Mouse (Mus musculus): ENCODE measurements at regions not wholly inside any gene's neighbourhood (a gene's known extent, or its start where the extent isn't known, plus 50 kb on each side); places are given as distances from the start of the nearest gene placed in this dataset.
"Not testable (repeated sequence)": the region's sequence is repeated elsewhere in the genome, so short reads cannot be mapped to it uniquely, and the experiment has no call there.

DNA sequence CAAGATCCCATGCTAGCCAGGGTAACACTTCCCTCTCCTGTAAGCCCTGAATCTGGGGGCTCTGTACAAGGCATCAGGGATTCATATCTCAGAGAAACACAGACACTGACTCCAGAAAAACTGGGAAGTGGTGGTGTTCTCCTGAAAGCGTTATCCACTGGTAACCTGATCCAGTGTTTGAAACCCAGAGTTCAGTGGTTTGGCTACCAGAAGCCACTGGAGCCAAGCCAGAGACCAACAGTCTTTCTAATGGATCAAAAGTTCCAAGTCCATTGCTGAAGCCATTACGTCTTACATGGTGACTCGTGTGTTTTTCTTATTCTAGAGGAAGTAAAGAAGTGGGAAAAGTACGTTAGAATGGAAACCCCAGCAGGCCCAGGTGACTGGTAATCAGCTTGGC, 125.6 kb downstream of the Dad1 start:
- TF ChIP-seq POLR2A (IDR thresholded peaks at IDR 0.05; ENCODE audit: borderline replicate concordance, extremely low read depth, low read depth, low read length) (no peak), CTCF (IDR thresholded peaks at IDR 0.05; ENCODE audit: insufficient read depth, low read length) (no peak)
- H3K4me1 ChIP-seq (ENCODE audit: control insufficient read depth, insufficient read depth, low read length) = no peaks in the 10 kb centered on the region
- 51% methylated on average over 4 of the region's 4 CpGs for WGBS
- DNase-seq = no peak
- H3K4me3 ChIP-seq (replicated peaks; ENCODE audit: extremely low read depth, low read depth, low read length) = no peak overlapping the region

DNA sequence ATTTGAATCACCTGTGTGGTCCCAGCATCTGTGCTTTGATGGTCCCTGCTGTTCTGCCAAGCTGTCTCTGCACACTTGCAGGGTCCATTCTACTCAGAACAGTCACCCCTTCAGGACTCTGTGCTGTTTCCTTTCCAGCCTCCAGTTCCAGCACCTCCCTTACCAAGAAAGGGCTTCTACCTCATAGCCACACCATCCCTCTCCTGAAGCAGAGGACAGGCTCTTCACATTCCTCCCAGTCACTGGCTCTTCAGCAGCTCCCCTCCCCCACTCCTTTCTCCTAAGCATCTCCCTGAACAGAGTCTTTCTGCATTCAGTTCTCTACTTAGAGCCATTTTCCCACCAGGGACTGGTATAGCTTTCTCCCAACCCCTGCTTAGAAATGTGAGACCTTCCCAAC, 128.4 kb downstream of the Dad1 start:
- no peak for DNase-seq

DNA sequence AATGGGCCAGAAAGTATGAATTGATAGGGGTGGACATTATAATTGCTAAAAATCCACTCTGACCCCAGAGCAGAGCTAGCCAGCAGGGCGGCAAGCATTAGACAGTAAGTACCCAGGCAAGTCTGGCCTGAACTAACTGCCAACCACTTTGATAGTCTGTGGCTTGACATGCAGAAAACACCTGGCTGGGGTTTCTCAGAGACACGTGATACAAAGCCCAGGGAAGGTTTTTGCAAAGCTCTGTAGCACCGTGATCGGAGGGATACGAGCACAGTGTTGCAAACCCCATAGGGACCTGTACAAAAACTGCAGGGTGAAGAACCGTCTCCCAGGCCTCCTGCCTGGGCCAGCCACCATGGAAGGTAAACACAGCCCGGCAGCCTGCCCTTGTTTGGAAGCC, 131.9 kb downstream of the Dad1 start:
- no peak for DNase-seq
- TF ChIP-seq CTCF (IDR thresholded peaks at IDR 0.05; ENCODE audit: insufficient read depth, low read length) = no peak
- TF ChIP-seq POLR2A (IDR thresholded peaks at IDR 0.05; ENCODE audit: borderline replicate concordance, extremely low read depth, low read depth, low read length) = no peak
- WGBS = 56% methylated on average over 7 of the region's 7 CpGs
- Histone ChIP-seq H3K4me1 (ENCODE audit: control insufficient read depth, insufficient read depth, low read length) (no peaks in the 10 kb centered on the region), H3K4me3 (replicated peaks; ENCODE audit: extremely low read depth, low read depth, low read length) (no peak overlapping the region)

More for the DNA sequence above, 128.4 kb downstream of the Dad1 start:
- TF ChIP-seq CTCF (IDR thresholded peaks at IDR 0.05; ENCODE audit: insufficient read depth, low read length) (no peak), POLR2A (IDR thresholded peaks at IDR 0.05; ENCODE audit: borderline replicate concordance, extremely low read depth, low read depth, low read length) (no peak)
- Histone ChIP-seq H3K4me3 (replicated peaks; ENCODE audit: extremely low read depth, low read depth, low read length) (no peak overlapping the region), H3K4me1 (ENCODE audit: control insufficient read depth, insufficient read depth, low read length) (no peaks in the 10 kb centered on the region)

DNA sequence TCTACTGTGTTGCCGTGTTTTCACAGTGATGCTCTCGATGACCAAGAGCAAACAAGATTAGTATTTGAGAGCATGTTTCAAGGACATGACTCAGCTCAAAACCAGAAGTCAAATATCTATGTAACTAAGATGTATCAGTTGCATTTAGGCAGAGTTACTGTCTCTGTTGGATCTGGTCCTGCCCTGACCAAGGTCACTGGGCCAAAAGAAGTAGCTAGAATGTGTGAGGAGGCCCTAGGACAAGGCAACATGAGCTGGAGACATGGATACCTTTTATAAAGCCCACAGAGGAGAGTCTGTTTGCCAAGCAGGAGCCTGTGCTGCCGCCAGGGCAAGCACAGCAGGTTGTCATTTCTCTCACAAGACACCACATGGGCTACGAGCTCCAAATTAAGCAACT, 132.6 kb downstream of the Dad1 start:
- DNase-seq = no peak
- Histone ChIP-seq H3K4me3 (replicated peaks; ENCODE audit: extremely low read depth, low read depth, low read length) (no peak overlapping the region), H3K4me1 (ENCODE audit: control insufficient read depth, insufficient read depth, low read length) (no peaks in the 10 kb centered on the region)
- 70% methylated on average over 4 of the region's 4 CpGs for WGBS
- TF ChIP-seq POLR2A (IDR thresholded peaks at IDR 0.05; ENCODE audit: borderline replicate concordance, extremely low read depth, low read depth, low read length) = no peak
- no peak for TF ChIP-seq CTCF (IDR thresholded peaks at IDR 0.05; ENCODE audit: insufficient read depth, low read length)

DNA sequence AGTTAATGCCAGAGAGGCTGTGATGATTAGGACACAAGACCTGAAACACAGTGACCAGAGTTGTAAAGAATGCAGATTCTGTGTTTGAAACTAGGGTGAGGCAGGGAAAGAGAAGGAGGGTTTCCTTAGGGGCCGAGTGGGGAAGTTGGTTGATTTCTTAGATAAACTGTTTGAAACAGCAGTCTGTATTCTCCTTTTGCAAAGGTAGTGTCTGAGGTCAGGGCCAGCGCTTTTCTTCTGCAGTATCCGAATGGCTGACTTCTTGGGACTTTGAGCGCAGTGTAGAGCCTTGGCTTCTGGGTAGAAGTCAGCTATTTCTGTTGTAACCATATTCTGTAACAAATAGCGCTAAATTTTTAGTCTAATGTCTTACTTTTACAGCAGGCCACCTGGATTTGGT, 133.7 kb downstream of the Dad1 start:
- no peak for TF ChIP-seq CTCF (IDR thresholded peaks at IDR 0.05; ENCODE audit: insufficient read depth, low read length)
- TF ChIP-seq POLR2A (IDR thresholded peaks at IDR 0.05; ENCODE audit: borderline replicate concordance, extremely low read depth, low read depth, low read length) = no peak
- Histone ChIP-seq H3K4me3 (replicated peaks; ENCODE audit: extremely low read depth, low read depth, low read length) (no peak overlapping the region), H3K4me1 (ENCODE audit: control insufficient read depth, insufficient read depth, low read length) (no peaks in the 10 kb centered on the region)
- DNase-seq = no peak
- WGBS = 89% methylated on average over 5 of the region's 5 CpGs

DNA sequence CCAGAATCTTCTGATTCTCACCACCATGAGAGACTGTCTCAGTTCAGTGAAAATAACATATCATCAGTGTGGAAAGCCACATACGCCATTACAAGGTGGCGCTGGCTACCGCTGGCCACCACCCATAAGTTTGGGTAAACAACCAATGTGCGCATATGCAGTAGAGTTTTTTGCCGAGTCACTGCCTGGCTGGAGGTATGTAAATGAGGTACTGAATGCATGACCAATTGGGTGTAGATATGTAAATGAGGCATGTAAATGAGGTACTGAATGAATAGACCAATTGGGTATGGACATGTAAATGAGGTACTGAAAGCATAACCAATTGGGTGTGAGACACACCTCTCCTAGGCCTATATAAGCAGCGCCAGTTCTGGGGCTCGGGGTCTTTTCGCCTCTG, 136.3 kb downstream of the Dad1 start:
- DNase-seq; H3K4me3 ChIP-seq (replicated peaks; ENCODE audit: extremely low read depth, low read depth, low read length); H3K4me1 ChIP-seq (ENCODE audit: control insufficient read depth, insufficient read depth, low read length): not testable (repeated sequence)
- 96% methylated on average over 8 of the region's 8 CpGs for WGBS

DNA sequence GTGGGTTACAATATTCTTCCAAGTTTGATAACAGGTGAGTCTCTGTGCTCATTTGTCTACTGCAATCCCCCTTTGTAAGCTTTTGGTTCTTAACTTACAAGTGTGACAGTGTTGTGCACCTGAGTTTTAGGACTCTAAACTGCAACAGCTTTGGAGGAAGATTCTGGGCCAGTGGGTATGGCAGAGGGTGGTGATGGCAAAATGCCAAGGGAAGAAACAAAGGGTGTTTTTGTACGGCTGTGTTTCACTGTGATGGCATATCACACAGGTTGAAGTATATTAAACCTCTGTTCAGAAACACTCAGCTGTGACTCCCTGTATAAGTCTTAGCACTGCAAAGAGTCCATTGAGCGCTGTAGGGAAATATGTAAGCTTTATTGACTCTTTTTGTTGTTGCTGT, 140.7 kb downstream of the Dad1 start:
- DNase-seq = no peak
- TF ChIP-seq POLR2A (IDR thresholded peaks at IDR 0.05; ENCODE audit: borderline replicate concordance, extremely low read depth, low read depth, low read length) = no peak
- TF ChIP-seq CTCF (IDR thresholded peaks at IDR 0.05; ENCODE audit: insufficient read depth, low read length) = no peak
- Histone ChIP-seq H3K4me3 (replicated peaks; ENCODE audit: extremely low read depth, low read depth, low read length) (no peak overlapping the region), H3K4me1 (ENCODE audit: control insufficient read depth, insufficient read depth, low read length) (peaks cover 4% of the 10 kb centered on the region)
- WGBS = 64% methylated on average over 2 of the region's 2 CpGs

DNA sequence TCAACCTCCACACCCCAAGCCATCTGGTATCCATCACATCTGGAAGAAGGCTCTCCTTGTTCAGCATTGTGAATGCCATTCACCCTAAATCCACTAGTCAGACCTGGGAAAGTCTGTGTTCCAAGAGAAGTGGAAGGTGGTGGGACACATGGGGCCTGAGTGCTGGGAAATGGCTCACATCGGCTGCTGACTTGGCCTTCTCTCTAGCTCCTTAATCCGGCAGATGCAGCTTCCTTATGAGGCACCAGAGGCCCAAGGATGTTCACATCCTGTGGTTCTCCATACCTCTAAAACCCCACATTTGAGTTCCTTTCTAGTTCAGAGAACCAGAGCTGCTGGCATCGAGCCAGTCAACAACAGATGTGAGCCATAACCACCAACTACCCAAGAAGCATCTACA, 142.9 kb downstream of the Dad1 start:
- TF ChIP-seq CTCF (IDR thresholded peaks at IDR 0.05; ENCODE audit: insufficient read depth, low read length) = no peak
- TF ChIP-seq POLR2A (IDR thresholded peaks at IDR 0.05; ENCODE audit: borderline replicate concordance, extremely low read depth, low read depth, low read length) = no peak
- DNase-seq = no peak
- H3K4me3 ChIP-seq (replicated peaks; ENCODE audit: extremely low read depth, low read depth, low read length) = no peak overlapping the region
- WGBS = 57% methylated on average over 3 of the region's 3 CpGs
- peaks cover 6% of the 10 kb centered on the region for H3K4me1 ChIP-seq (ENCODE audit: control insufficient read depth, insufficient read depth, low read length)

DNA sequence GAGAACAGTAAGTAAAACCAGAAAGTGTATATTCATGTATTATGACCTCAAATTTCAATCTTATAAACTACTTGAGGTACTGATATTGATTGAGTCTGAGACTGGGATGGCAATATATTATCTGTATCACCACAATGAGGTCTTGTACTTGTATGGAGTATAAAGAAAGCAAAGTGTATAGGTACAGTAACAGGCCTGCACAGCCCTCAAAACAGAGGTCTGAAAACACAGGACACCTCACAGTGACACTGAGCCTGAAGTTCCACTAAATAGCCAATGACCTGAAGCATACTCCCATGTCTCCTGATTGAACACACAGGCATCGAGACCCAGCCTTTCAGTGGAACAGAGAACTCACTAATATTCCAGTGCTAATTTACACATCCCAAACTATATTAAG, 144.8 kb downstream of the Dad1 start:
- Histone ChIP-seq H3K4me1 (ENCODE audit: control insufficient read depth, insufficient read depth, low read length) (peaks cover 6% of the 10 kb centered on the region), H3K4me3 (replicated peaks; ENCODE audit: extremely low read depth, low read depth, low read length) (no peak overlapping the region)
- no peak for TF ChIP-seq CTCF (IDR thresholded peaks at IDR 0.05; ENCODE audit: insufficient read depth, low read length)
- TF ChIP-seq POLR2A (IDR thresholded peaks at IDR 0.05; ENCODE audit: borderline replicate concordance, extremely low read depth, low read depth, low read length) = no peak
- no peak for DNase-seq
- WGBS = 89% methylated on average over 1 of the region's 1 CpGs

DNA sequence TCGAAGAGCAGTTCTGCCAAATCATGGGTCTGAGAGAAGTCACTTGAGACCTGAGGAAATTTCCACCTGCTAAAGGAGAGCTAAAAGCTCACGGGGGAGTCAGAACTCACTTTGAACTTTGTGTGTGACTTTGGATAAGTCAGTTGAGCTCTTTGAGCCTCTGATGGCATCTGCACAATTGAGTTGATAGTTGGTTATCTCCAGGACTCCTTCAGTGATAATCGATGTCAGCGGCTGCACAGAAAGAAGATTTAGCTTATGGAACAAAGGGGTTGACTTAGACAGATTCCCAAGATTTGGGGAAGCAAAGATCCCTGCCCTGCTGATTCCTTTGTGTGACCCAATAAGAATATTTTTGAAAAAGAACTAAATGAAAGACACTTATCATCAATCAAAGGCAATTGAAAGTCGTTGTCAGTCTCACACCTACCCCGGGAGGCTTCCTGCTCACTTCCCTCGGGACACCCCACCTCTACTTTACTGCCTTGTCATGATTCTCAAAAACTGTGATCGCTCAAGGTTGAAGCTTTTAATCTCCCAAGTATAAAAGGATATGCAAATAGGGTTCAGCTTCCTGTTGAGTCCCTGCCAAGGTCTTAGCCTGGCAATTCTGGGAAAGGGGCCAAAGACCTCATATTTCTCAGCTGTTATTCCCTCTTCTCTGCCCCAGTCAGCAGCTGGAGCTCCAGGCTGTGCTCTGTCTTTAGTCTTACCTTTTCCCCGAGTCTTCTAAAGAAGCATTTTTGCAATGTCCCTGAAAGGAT, 145.4 kb downstream of the Dad1 start:
- no peak overlapping the region for H3K4me3 ChIP-seq (replicated peaks; ENCODE audit: extremely low read depth, low read depth, low read length)
- peaks cover 6% of the 10 kb centered on the region for H3K4me1 ChIP-seq (ENCODE audit: control insufficient read depth, insufficient read depth, low read length)
- no peak for TF ChIP-seq POLR2A (IDR thresholded peaks at IDR 0.05; ENCODE audit: borderline replicate concordance, extremely low read depth, low read depth, low read length)
- TF ChIP-seq CTCF (IDR thresholded peaks at IDR 0.05; ENCODE audit: insufficient read depth, low read length) = no peak
- DNase-seq = peak; percentile 44
- 13% methylated on average over 9 of the region's 9 CpGs for WGBS
